Mouse (Mus musculus) MEL (cell line): ENCODE data around the gene Gabra5. TPM values are rescaled to one million over a fixed set of nuclear protein-coding genes. Genes with fewer than 3 reads are reported as not detected.

ENCODE experiments used
- DNase-seq: peaks from one replicate; pipeline ENCODE4 v3.0.0; 2011; ENCODE audit warnings: low read depth, low spot score
- H3K27ac ChIP-seq: 2 replicates; pipeline ENCODE4 v1.5.1; 2012; ENCODE audit warnings: low read depth, mild to moderate bottlenecking, control low read depth, low read length, moderate library complexity; ENCODE audit not compliant: control insufficient read depth
- H3K27me3 ChIP-seq, 2 experiments: fragments of 150-350 bp in 1 of 2; sonication (generic) in 1 of 2; 2 replicates each; pipeline ENCODE4 v1.6.1; 2012; ENCODE audit warnings: low read length in 2 of 2, mild to moderate bottlenecking in 2 of 2, improper control_type of control experiment in 1 of 2, moderate library complexity in 1 of 2; ENCODE audit not compliant: insufficient read depth in 2 of 2, control insufficient read depth in 1 of 2
- H3K36me3 ChIP-seq, 2 experiments: 2 replicates each; pipeline ENCODE4 v1.6.1; 2012 to 2014; ENCODE audit warnings: low read length in 2 of 2, improper control_type of control experiment in 1 of 2, inconsistent platforms in 1 of 2, mild to moderate bottlenecking in 1 of 2; ENCODE audit not compliant: insufficient read depth in 2 of 2, control insufficient read depth in 1 of 2
- H3K4me1 ChIP-seq, 2 experiments: fragments of 150-350 bp in 1 of 2; sonication (generic) in 1 of 2; 2 replicates each; pipeline ENCODE4 v1.6.1; 2012; ENCODE audit warnings: low read length in 2 of 2, improper control_type of control experiment in 1 of 2, mild to moderate bottlenecking in 1 of 2; ENCODE audit not compliant: insufficient read depth in 2 of 2, control insufficient read depth in 1 of 2
- H3K4me3 ChIP-seq, 2 experiments: fragments of 150-350 bp in 1 of 2; sonication (generic) in 1 of 2; 2 replicates each; pipeline ENCODE4 v1.5.1; 2012; ENCODE audit warnings: low read depth in 2 of 2, low read length in 2 of 2, mild to moderate bottlenecking in 2 of 2, moderate library complexity in 2 of 2, control low read depth in 1 of 2, improper control_type of control experiment in 1 of 2; ENCODE audit not compliant: control insufficient read depth in 1 of 2, insufficient read depth in 1 of 2
- H3K79me2 ChIP-seq: 2 replicates; pipeline ENCODE4 v1.6.1; 2012; ENCODE audit warnings: mild to moderate bottlenecking, low read length, moderate library complexity; ENCODE audit not compliant: control insufficient read depth, poor library complexity, insufficient read depth
- H3K9ac ChIP-seq: 2 replicates; pipeline ENCODE4 v1.6.1; 2012; ENCODE audit warnings: low read depth, mild to moderate bottlenecking, control low read depth, low read length, moderate library complexity; ENCODE audit not compliant: control insufficient read depth, poor library complexity, severe bottlenecking
- H3K9me3 ChIP-seq: fragments of 150-350 bp; sonication (generic); replicated peaks from 2 replicates; pipeline ENCODE4 v1.6.1; 2012; ENCODE audit warnings: mild to moderate bottlenecking, low read length, improper control_type of control experiment, moderate library complexity; ENCODE audit not compliant: insufficient read depth
- BHLHE40 ChIP-seq: IDR thresholded peaks from 2 replicates; pipeline ENCODE4 v1.6.1; 2012; ENCODE audit warnings: low read depth, mild to moderate bottlenecking, inconsistent platforms, low read length, improper control_type of control experiment, borderline replicate concordance
- CHD2 ChIP-seq: IDR thresholded peaks from 2 replicates; pipeline ENCODE4 v1.6.1; 2011; ENCODE audit warnings: low read length, improper control_type of control experiment
- E2F4 ChIP-seq: IDR thresholded peaks from 2 replicates; pipeline ENCODE4 v1.6.1; 2011; ENCODE audit warnings: low read depth, low read length, improper control_type of control experiment, borderline replicate concordance
- ELF1 ChIP-seq: IDR thresholded peaks from 2 replicates; pipeline ENCODE4 v1.6.1; 2014; ENCODE audit warnings: low read depth, mild to moderate bottlenecking, inconsistent platforms, low read length, improper control_type of control experiment, moderate library complexity
- EP300 ChIP-seq, 2 experiments: IDR thresholded peaks; 2 replicates each; pipeline ENCODE4 v1.6.1; 2011; ENCODE audit warnings: improper control_type of control experiment in 2 of 2, low read length in 2 of 2, low read depth in 1 of 2, mild to moderate bottlenecking in 1 of 2
- ETS1 ChIP-seq: IDR thresholded peaks from 2 replicates; pipeline ENCODE4 v1.6.1; 2012; ENCODE audit warnings: low read depth, mild to moderate bottlenecking, inconsistent platforms, low read length, improper control_type of control experiment, moderate library complexity
- GABPA ChIP-seq: IDR thresholded peaks from 2 replicates; pipeline ENCODE4 v1.6.1; 2012; ENCODE audit warnings: low read depth, mild to moderate bottlenecking, inconsistent platforms, low read length, improper control_type of control experiment, moderate library complexity
- JUND ChIP-seq: IDR thresholded peaks from 2 replicates; pipeline ENCODE4 v1.6.1; 2011; ENCODE audit warnings: low read depth, mild to moderate bottlenecking, improper control_type of control experiment, low read length
- MAFK ChIP-seq: IDR thresholded peaks from 2 replicates; pipeline ENCODE4 v1.6.1; 2011; ENCODE audit warnings: low read depth, mild to moderate bottlenecking, low read length, improper control_type of control experiment, borderline replicate concordance
- MAX ChIP-seq: IDR thresholded peaks from 2 replicates; pipeline ENCODE4 v1.6.1; 2011; ENCODE audit warnings: low read length, improper control_type of control experiment
- MEF2A ChIP-seq: IDR thresholded peaks from 2 replicates; pipeline ENCODE4 v1.6.1; 2014; ENCODE audit warnings: low read depth, mild to moderate bottlenecking, inconsistent platforms, low read length, improper control_type of control experiment; ENCODE audit not compliant: poor library complexity, insufficient replicate concordance, severe bottlenecking; ENCODE audit errors: extremely low read depth
- MXI1 ChIP-seq: IDR thresholded peaks from 2 replicates; pipeline ENCODE4 v1.6.1; 2011; ENCODE audit warnings: mild to moderate bottlenecking, low read depth, low read length, improper control_type of control experiment
- MYC ChIP-seq: IDR thresholded peaks from 2 replicates; pipeline ENCODE4 v1.6.1; 2011; ENCODE audit warnings: low read depth, mild to moderate bottlenecking, low read length, improper control_type of control experiment, moderate library complexity
- NELFE ChIP-seq: IDR thresholded peaks from 2 replicates; pipeline ENCODE4 v1.6.1; 2011; ENCODE audit warnings: low read depth, low read length, improper control_type of control experiment
- NRF1 ChIP-seq: IDR thresholded peaks from 2 replicates; pipeline ENCODE4 v1.6.1; 2014; ENCODE audit warnings: low read depth, mild to moderate bottlenecking, inconsistent platforms, low read length, improper control_type of control experiment, moderate library complexity; ENCODE audit not compliant: poor library complexity, insufficient read depth, severe bottlenecking
- POLR2A ChIP-seq, 2 experiments: IDR thresholded peaks; 2 replicates each; pipeline ENCODE4 v1.6.1; 2011 to 2012; ENCODE audit warnings: low read length in 2 of 2, mild to moderate bottlenecking in 2 of 2, control low read depth in 1 of 2, improper control_type of control experiment in 1 of 2, low read depth in 1 of 2, moderate library complexity in 1 of 2; ENCODE audit not compliant: control insufficient read depth in 1 of 2, insufficient read depth in 1 of 2, poor library complexity in 1 of 2
- POLR2AphosphoS2 ChIP-seq: IDR thresholded peaks from 2 replicates; pipeline ENCODE4 v1.6.1; 2011; ENCODE audit warnings: low read length, improper control_type of control experiment
- POLR2AphosphoS5 ChIP-seq: IDR thresholded peaks from 2 replicates; pipeline ENCODE4 v1.6.1; 2012; ENCODE audit warnings: low read depth, borderline replicate concordance, mild to moderate bottlenecking, inconsistent platforms, low read length, moderate library complexity, mixed read lengths
- RAD21 ChIP-seq: IDR thresholded peaks from 2 replicates; pipeline ENCODE4 v1.6.1; 2011; ENCODE audit warnings: mild to moderate bottlenecking, low read depth, low read length, improper control_type of control experiment
- RCOR1 ChIP-seq: IDR thresholded peaks from 2 replicates; pipeline ENCODE4 v1.6.1; 2012; ENCODE audit warnings: low read depth, mild to moderate bottlenecking, inconsistent platforms, low read length, improper control_type of control experiment
- SIN3A ChIP-seq: IDR thresholded peaks from 2 replicates; pipeline ENCODE4 v1.6.1; 2012; ENCODE audit warnings: low read length, improper control_type of control experiment, inconsistent platforms
- TAL1 ChIP-seq: IDR thresholded peaks from 2 replicates; pipeline ENCODE4 v1.6.1; 2012; ENCODE audit warnings: mild to moderate bottlenecking, inconsistent platforms, low read length, moderate library complexity, mixed read lengths
- TBP ChIP-seq: IDR thresholded peaks from 2 replicates; pipeline ENCODE4 v1.8.0; 2011; ENCODE audit warnings: low read depth, low read length, improper control_type of control experiment
- TCF12 ChIP-seq: IDR thresholded peaks from 2 replicates; pipeline ENCODE4 v1.6.1; 2014; ENCODE audit warnings: low read depth, mild to moderate bottlenecking, inconsistent platforms, low read length, improper control_type of control experiment, moderate library complexity
- ZC3H11A ChIP-seq: IDR thresholded peaks from 2 replicates; pipeline ENCODE4 v1.6.1; 2012; ENCODE audit warnings: low read depth, mild to moderate bottlenecking, inconsistent platforms, low read length, improper control_type of control experiment
- ZMIZ1 ChIP-seq: IDR thresholded peaks from 2 replicates; pipeline ENCODE4 v1.6.1; 2012; ENCODE audit warnings: low read depth, mild to moderate bottlenecking, inconsistent platforms, low read length, improper control_type of control experiment, moderate library complexity
- ZNF384 ChIP-seq: IDR thresholded peaks from 2 replicates; pipeline ENCODE4 v1.6.1; 2012; ENCODE audit warnings: low read depth, mild to moderate bottlenecking, inconsistent platforms, low read length, improper control_type of control experiment
- polyA plus RNA-seq, 2 experiments: library from polyadenylated mRNA; stranded (reverse) in 1 of 2; unstranded in 1 of 2; fragments of >175 nt in 1 of 2; fragments of >200 nt in 1 of 2; gene quantifications; 2 replicates each; pipeline versions ENCODE4 v1.2.1 to v1.2.4; 2012; ENCODE audit warnings: low replicate concordance in 2 of 2, low read depth in 1 of 2; ENCODE audit not compliant: insufficient read length in 2 of 2, insufficient read depth in 1 of 2, missing spikeins in 1 of 2
- total RNA-seq: library from RNA; depleted of rRNA; stranded (reverse); fragments of 300-350 nt; gene quantifications from 2 replicates; pipeline ENCODE4 v1.2.3, GENCODE M21; 2012

Gene Gabra5
- total and polyA plus RNA-seq, 3 experiments = not detected

DNA sequence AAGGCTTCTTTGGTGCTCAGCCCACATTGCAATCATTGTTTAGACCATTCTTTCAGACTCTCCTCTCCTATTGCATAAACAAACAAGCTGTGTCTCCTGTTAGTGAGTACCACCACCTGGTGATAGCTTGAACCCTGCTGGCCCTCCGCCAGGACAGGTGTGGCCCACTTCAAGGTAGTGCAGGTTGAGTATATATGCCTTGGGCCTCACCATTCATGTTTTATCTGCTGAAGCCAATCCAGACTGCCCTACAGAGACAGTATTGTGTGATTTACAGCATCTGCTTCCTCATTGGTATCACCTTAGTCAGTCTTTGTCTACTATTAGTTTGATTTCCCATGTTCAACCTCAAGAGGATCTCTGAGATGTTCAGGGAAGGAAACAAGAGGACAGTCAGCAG is 88.8 kb downstream of the Gabra5 start:
- H3K27ac ChIP-seq = no peak overlapping the region
- no peaks in the 10 kb centered on the region for H3K36me3 ChIP-seq
- H3K4me3 ChIP-seq = no peak overlapping the region
- no peak overlapping the region for H3K9ac ChIP-seq
- TF ChIP-seq EP300 (IDR thresholded peaks at IDR 0.05; ENCODE audit: low read depth in 1 of 2, low read length in 2 of 2) (no peak), ZNF384 (no peak), POLR2AphosphoS5 (no peak), ELF1 (no peak), MXI1 (no peak)
- no peaks in the 10 kb centered on the region for H3K79me2 ChIP-seq
- H3K4me1 ChIP-seq = no peaks in the 10 kb centered on the region
- H3K27me3 ChIP-seq = no peaks in the 10 kb centered on the region
- no peak for DNase-seq
- H3K9me3 ChIP-seq = no peaks in the 10 kb centered on the region

DNA sequence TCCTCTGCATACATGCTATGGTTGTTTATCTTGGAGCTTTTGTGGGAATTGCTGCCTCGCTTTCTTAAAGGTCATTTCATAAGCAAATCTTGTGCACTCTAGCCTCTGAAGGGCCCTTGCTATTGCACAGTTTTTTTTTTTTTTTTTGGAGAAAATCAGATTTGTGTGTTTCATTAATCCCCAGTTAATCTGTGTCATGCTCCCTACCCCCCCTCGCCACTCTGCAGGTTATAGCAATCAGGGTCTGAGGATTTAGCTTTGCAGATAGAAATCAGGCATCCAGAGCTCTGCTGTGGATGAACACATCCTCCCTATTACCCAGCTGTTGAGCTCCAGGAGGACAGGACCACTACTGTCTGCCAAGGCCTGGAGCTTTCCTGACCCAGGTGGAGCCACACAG is 90.5 kb downstream of the Gabra5 start, which contains the start of gene Gabrb3:
Gene Gabrb3, plus strand, starts transcription at position 301 of the 400 bp plus-strand sequence.
- H3K79me2 ChIP-seq = no peaks in the 10 kb centered on the region
- DNase-seq = no peak
- H3K27me3 ChIP-seq = no peaks in the 10 kb centered on the region
- no peak for TF ChIP-seq BHLHE40
- TF ChIP-seq TBP = no peak
- no peak for TF ChIP-seq RAD21
- no peak for TF ChIP-seq GABPA
- TF ChIP-seq MAFK = no peak
- no peak for TF ChIP-seq E2F4
- TF ChIP-seq MYC = no peak
- no peak for TF ChIP-seq MAX
- TF ChIP-seq SIN3A = no peak
- no peak for TF ChIP-seq JUND
- TF ChIP-seq POLR2AphosphoS5 = no peak
- TF ChIP-seq TAL1 = no peak
- no peak within 1 kb of the TSS for H3K9ac ChIP-seq
- no peaks in the 10 kb centered on the region for H3K9me3 ChIP-seq
- no peak within 1 kb of the TSS for H3K27ac ChIP-seq
- no peaks in the 10 kb centered on the region for H3K4me1 ChIP-seq
- no peaks in the 10 kb centered on the region for H3K36me3 ChIP-seq
- no peak within 1 kb of the TSS for H3K4me3 ChIP-seq

DNA sequence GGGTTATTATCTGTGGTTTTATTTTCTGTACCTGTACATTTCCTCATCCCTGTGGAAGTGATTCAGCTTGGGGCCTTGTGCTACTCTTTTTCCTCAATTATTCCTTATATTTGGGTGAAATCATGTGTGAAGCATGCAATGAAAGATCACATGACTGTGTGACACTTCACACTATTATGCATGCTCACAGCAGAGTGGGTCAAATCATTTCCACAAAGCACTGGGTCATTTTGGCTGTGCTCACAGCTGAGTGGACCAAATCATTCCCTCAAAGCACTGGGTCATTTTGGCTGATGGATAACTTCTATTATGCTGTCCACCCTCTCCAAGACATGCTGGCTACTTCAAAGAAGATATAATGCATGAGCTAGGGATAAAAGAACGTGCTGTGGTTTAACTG is 97.0 kb downstream of the Gabra5 start:
- Histone ChIP-seq H3K79me2 (no peaks in the 10 kb centered on the region), H3K4me1 (no peaks in the 10 kb centered on the region), H3K4me3 (no peak overlapping the region), H3K27ac (no peak overlapping the region), H3K9ac (no peak overlapping the region), H3K27me3 (no peaks in the 10 kb centered on the region), H3K9me3 (no peaks in the 10 kb centered on the region), H3K36me3 (no peaks in the 10 kb centered on the region)
- no peak for DNase-seq
- no peak for TF ChIP-seq ZMIZ1
- no peak for TF ChIP-seq ELF1
- no peak for TF ChIP-seq TCF12
- no peak for TF ChIP-seq E2F4
- TF ChIP-seq MEF2A = no peak
- TF ChIP-seq SIN3A = no peak
- TF ChIP-seq TAL1 = no peak
- no peak for TF ChIP-seq CHD2
- TF ChIP-seq ZC3H11A = no peak
- TF ChIP-seq POLR2A (IDR thresholded peaks at IDR 0.05; ENCODE audit: control insufficient read depth in 1 of 2, insufficient read depth in 1 of 2, low read depth in 1 of 2, low read length in 2 of 2, poor library complexity in 1 of 2) = no peak
- no peak for TF ChIP-seq JUND
- TF ChIP-seq BHLHE40 = no peak
- TF ChIP-seq ETS1 = no peak
- no peak for TF ChIP-seq NELFE
- TF ChIP-seq RCOR1 = no peak
- TF ChIP-seq NRF1 = no peak
- TF ChIP-seq TBP = no peak
- no peak for TF ChIP-seq POLR2AphosphoS2
